Mouse (Mus musculus): Measurements from ENCODE around the gene Itpkb.
"Not testable (repeated sequence)": the region's sequence is repeated elsewhere in the genome, so short reads cannot be mapped to it uniquely, and the experiment has no call there.

The Itpkb gene

GRCm38 (mm10) chr1:180370858-180371652 lies 40.8 kb downstream of the Itpkb start:
- no peak for DNase-seq

GRCm38 (mm10) chr1:180372258-180372657 lies 42.0 kb downstream of the Itpkb start:
- DNase-seq = not testable (repeated sequence)

GRCm38 (mm10) chr1:180376598-180376997 lies 46.3 kb downstream of the Itpkb start:
- DNase-seq = no peak

- no peak for DNase-seq
Observed at GRCm38 (mm10) chr1:180379559-180379958, 49.3 kb downstream of the Itpkb start.

DNA sequence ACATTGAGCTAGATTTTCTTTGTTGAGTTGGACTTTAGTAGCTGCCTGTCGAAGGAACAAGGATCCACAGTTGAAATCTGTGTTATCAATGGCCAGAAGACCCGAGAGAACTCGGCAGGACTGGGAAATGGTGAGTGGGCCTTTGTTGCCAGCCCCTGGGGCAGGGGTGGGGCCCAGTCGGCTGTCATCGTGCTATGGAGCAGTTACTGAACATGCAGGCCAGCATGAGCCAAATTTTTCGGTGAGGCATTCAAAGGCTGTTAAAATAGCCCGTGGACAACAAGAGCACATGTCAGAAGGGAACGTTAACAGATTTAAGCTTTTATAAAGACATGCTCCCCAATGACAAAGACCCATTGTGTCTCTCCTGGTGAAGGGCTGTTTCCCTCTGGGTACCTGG lies 52.1 kb downstream of the Itpkb start:
- no peak for DNase-seq

GRCm38 (mm10) chr1:180383884-180384283 lies 53.6 kb downstream of the Itpkb start:
- DNase-seq = no peak

GRCm38 (mm10) chr1:180384486-180384885 lies 54.2 kb downstream of the Itpkb start:
- DNase-seq = peak; percentile 32

- DNase-seq = no peak
Observed at GRCm38 (mm10) chr1:180385308-180385707, 55.0 kb downstream of the Itpkb start.

DNA sequence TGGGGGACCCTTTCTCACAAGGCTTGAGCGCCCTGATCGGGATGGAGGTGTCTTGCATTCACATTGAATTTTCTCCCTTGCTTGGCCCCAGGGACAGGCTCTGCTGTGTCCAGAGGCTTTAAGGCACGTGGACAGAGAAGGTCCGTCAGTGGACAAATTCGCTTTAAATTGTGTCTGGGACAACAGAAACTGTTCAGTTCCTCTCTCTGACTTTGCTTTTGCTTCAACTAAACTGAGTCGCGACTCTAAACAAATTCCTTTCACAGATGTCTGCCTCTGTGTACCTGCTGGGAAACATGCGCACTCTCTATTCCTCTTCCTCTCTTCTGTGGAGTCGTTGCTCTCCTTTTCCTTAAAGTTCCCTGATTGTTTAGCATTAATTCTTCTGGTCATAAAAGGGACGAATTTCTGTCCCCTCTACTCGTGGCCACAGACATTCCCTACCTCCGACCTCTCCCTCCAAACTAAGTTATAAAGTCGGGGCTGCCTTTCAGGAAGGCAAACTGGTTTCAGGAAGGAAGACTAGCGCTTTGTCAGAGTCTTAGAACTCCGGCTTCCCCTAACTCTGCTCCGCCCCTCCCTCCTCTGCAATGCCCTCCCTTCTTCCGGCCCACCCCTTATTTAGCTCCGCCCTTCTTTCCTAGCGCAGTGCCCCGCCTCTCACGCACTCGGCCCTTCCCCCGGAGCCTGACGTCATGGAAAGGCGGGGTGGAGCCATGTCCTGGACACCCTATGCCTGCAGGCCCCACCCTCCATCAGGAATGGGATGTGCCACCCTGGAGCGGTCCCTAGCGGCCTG lies 56.9 kb downstream of the Itpkb start:
- peak; percentile 99 for DNase-seq

GRCm38 (mm10) chr1:180387750-180388480 lies 57.6 kb downstream of the Itpkb start:
- DNase-seq = no peak

DNA sequence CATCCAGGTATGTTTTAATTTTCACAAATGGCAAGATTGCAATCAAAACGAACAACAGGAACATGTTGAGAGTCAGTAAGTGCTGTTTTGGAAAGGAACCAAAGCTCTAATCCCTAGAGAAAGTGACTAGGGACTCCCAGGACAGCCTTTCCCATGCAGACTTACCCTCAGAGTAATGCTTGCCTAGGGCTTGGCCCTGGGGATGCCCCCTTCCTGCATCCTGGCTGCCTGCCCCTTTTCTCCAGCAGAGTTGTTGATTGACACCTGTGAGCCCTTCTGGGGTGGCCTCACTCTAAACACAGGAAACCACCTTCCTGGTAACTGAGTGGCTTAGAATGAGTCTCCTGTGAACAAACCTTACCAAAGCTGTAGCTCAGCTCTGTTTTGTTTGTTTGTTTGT lies 58.2 kb downstream of the Itpkb start:
- no peak for DNase-seq

GRCm38 (mm10) chr1:180389213-180389760 lies 59.0 kb downstream of the Itpkb start:
- DNase-seq = not testable (repeated sequence)

- DNase-seq = no peak
Observed at GRCm38 (mm10) chr1:180390321-180390731, 60.0 kb downstream of the Itpkb start.

DNA sequence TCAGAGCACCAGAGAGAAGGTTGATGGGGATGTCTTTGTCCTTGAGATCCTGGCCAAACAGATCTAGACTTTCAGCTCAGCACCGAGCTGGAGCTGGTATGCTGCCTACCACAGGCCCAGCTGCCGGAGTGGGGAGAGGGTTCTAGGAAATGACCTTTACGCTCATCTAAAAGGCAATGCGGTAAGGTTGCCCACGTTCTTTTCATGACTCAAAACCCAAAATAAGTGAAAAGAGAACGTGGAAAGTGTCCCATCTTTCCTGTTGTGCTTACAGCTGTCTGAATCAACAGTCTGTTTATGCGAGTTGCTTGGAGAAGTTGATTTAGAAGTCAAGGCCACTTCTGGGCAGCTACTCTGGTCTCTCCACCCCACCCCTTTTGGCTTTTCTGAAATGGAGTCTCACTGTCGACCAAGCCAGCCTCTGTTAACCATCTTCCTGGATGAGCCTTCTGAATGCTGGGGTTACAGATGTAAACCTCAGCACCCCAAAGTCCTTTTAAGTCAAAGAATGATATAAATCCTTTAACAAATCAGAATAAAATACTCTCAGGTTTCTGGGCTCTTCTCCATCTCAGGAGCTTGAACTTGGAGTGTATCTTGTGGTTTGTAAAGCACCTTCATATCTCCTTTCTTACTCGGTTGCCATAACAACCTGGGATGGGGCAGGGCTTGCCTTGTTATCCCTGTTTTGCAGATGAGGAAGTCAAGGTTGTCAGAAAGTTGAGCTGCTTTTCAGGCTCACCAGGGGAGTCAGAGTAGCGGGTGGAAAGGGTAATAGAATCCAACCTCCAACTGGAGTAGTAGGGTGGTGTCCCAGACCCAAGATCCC lies 60.7 kb downstream of the Itpkb start:
- DNase-seq = no peak

- no peak for DNase-seq
Observed at GRCm38 (mm10) chr1:180391575-180391945, 61.3 kb downstream of the Itpkb start.

DNA sequence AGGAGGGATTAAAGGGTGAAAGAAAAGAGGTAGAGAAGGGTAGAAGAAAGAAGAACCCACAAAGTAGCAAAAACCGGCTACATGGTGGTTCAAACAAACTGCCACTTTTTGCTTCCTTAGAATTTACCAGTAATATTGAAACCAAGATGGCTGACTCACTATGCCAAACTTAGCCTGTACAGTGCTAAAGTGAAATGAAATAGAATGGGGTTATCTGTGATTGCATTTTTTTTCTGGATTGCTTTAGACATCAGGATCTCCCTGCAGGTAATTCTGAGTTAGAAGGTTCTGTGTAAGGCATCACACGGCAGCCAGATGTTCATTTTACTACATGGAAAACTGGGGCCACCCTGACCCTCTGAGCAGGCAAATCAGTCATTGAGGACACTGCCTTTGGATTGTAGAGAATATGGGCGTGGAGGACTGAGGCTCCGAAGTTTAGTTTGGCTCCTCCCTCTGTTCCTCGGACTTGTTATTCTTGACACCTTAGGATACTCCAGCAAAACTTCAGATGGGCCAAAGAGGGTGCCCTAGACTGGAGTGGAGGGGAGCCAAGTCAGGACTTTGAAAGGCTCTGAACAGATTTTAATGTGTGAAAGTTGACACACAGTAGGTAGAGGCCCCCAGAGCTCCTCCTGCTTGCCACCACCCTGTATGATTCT lies 62.0 kb downstream of the Itpkb start:
- no peak for DNase-seq

- no peak for DNase-seq
Observed at GRCm38 (mm10) chr1:180393017-180393797, 62.9 kb downstream of the Itpkb start.

- DNase-seq = no peak
Observed at GRCm38 (mm10) chr1:180393873-180394272, 63.6 kb downstream of the Itpkb start.

DNA sequence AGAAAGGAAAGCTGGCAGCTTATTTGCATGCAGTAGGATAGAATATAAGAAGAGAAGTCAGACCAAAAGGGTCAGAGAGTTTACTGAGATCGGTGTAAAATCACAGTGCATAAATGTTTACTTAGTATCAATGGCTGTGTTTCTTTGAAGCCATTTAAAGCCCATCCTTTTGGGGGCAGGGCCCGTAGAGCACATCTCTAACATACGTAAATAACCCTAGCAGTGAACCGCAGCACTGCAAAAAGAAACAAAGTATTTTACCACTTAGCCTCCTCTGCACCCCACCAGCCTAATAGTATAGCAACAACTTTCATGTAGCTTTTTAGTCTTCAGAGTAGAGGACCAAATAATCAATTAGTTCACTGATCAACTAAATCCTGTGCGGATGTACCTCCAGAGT lies 67.4 kb downstream of the Itpkb start:
- DNase-seq = no peak

GRCm38 (mm10) chr1:180398446-180398845 lies 68.2 kb downstream of the Itpkb start:
- DNase-seq = no peak
